Mouse (Mus musculus) T-helper 1 cell (primary cell): ENCODE data around the gene Cep19.
"Not testable (repeated sequence)": the region's sequence is repeated elsewhere in the genome, so short reads cannot be mapped to it uniquely, and the experiment has no call there.

Source experiments
- in situ Hi-C: fragments of 300-600 bp; cut with MboI, MseI; formaldehyde crosslinking; loops from one replicate; pipeline ENCODE4 v1.15.1; 2025; ENCODE audit warnings: high pct_unique_total_duplicates

The Cep19 gene

DNA sequence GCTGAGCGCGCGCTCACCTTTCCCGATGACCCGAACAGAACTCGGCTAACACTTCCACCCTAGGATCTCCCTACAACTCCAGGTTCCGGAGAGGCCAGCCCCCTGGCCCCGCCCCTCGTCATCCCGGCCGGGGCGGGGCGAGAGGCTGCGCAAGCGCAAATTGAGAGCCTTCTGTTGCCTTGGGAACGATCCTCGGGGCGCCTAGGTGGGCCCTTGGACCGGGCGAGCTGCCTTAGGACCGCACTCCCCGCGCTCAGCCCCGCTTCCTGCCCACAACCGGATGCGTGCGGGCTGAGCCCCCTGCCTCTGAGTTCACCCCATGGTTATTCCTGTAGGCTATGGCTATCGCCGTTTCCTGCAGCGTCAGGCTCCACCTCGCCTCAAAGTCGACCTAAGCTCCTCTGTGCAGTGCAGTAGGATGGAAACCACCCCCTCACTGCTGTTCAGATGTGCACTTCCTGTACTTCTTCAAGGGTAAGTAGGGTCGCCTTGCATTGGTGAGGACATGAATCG, at the start of gene Cep19, which contains the start of gene Pigx:
TSS of gene Cep19 (plus strand) at position 163 of the 513 bp plus-strand sequence.
TSS of gene Pigx (minus strand) at position 103 of the 513 bp plus-strand sequence.
- in situ Hi-C loops = no loop called here

GRCm38 (mm10) chr16:32058817-32059216, 40.8 kb upstream of the Cep19 start:
- in situ Hi-C loops = no loop called here

DNA sequence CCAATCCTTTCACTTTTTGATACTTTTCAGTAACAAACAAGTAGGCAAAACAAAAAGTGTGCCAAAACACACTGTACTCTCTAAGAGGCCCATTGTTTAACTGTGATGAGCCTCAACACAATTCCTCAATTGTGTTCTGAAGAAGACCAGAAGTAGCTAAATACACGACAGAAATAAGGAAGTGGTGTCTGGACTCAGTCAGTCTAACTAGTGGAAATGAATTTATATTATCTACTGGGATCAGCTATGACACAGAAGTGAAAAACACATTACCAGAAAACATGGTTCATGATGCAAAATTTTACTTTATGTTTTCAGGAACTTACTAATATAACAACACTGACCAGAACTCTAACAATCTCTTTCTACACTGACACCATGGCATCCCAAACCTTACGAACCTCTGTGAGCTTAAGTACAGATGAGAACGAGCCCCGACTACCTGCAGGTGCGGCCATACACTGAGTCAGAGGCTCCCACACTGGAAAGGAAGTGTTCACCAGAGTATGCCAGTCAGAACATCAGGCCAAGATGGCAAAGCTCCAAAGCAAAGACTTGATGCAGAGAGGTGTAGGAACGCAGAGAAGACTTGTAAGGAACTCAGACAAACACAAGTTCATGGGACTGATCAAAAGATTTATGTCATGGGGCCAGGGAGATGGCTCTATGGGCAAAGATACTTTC, 39.6 kb upstream of the Cep19 start:
- in situ Hi-C loops = no loop called here

- in situ Hi-C loops = no loop called here
Measured at GRCm38 (mm10) chr16:32062226-32062625, 37.4 kb upstream of the Cep19 start.

GRCm38 (mm10) chr16:32063900-32064299, 35.7 kb upstream of the Cep19 start:
- in situ Hi-C loops = no loop called here

- in situ Hi-C loops = no loop called here
Measured at GRCm38 (mm10) chr16:32066899-32067298, 32.7 kb upstream of the Cep19 start.

DNA sequence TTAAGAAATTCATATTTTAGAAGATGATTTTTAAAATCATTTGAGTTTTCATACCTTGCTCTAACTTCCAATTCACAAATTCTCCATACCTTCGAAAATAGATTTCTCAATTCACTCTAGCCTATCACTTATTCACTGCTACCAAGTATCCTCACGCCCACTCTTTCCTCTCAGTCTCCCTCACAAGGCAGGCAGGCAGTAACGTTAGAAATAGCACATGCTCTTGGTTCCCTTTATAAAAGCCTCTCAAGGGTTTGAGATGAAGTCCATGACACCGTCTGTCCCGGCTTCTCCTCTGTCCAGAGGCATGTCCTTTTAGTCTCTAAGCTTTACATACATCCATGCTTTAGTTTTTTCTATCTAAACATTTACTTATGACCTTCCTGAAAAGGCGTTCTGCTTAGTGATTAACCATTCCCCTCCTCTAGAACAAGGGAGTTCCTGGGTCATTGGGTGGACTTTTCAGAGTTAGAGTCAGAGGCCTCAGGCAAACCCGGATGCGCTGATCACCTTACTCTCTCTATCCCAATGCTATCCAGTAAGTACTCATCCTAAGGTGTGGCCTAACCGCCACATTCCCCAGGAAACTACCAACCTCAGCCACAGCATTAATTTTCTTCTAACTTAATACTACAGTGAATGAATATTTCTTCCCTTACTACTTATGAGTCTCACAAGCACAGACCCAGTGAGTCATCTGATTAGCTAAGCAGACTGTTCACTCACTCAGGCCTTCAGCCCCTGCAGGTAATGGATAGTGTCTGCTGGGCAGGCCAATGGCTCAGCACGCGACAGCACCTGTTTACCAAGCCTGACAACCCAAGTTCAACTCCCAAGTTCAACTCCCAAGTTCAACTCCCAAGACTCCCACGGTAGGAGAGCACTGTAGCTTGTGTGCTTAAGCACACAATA, 31.0 kb upstream of the Cep19 start:
- in situ Hi-C loops = no loop called here

- in situ Hi-C loops = not testable (repeated sequence)
Measured at GRCm38 (mm10) chr16:32070070-32070469, 29.5 kb upstream of the Cep19 start.

GRCm38 (mm10) chr16:32075762-32076161, 23.8 kb upstream of the Cep19 start:
- in situ Hi-C loops = no loop called here

GRCm38 (mm10) chr16:32076406-32076805, 23.2 kb upstream of the Cep19 start:
- in situ Hi-C loops = no loop called here

- in situ Hi-C loops = no loop called here
Measured at GRCm38 (mm10) chr16:32077648-32078407, 21.8 kb upstream of the Cep19 start.

- in situ Hi-C loops = no loop called here
Measured at GRCm38 (mm10) chr16:32078408-32078990, 21.1 kb upstream of the Cep19 start.

DNA sequence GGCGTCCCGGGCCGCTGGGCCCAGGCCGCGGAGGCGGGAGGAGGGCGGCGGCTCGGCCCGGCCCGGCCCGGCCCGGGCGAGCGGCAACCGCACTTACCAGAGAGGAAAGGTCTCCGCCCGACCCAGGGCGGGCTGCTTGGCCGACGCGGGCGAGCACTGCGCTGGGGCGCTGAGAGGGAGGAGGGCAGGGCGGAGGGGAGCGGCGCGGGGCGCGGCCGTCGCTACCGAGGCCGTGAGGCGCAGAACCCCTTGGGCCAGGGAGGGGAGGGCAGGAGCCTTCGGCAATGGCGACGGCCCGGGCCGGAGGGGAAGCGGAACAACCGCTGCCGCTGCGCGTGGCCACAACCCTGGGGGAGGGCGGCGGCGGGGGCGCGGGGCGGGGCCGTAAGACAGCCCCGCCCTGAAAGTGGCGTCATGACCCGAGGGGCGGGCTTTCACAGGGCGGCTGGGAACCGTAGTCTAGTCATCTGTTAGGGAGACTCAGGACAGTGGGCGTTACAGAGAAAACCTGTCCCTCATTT, 20.5 kb upstream of the Cep19 start, which contains the start of gene Pak2:
TSS of gene Pak2 (minus strand) at position 352 of the 521 bp plus-strand sequence.
- in situ Hi-C loops = no loop called here

DNA sequence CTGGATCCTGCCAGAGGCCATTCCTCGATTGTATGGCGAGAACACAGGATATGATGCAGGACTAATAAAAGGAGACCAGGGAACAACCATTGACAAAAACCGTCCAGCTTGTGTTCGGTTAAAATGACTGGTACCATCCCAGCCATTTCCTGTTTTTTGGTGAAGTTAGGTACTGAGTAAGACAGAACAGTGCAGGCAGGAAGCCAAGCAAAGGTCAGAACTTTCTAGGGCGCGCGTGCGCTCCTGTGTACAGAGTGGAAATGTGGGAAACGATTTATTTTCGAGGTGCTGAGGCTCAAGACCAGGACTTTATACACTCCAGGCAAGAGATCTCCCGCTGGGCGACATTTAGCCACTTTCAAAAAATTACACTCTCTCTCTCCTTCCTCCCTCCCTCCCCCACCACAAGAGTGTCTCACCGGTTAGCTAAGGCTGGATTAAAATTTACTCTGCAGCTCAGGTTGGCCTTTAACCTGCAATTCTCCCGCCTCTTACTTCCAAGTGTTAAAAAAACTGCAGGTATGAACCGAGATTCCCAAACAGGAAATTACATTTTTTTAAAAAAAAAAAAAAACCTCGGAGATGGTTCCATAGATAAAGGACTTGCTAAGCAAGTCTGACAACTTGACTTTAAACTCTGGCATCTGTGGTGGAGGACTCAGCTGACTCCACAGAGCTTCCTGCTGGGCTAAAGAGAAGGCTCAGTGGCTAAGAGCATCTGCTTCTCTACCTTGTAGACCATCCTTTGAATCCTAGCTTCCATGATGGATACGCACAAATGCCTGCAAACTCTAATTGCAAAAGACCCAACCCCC, 11.8 kb upstream of the Cep19 start:
- in situ Hi-C loops = no loop called here

GRCm38 (mm10) chr16:32091466-32091865, 8.1 kb upstream of the Cep19 start:
- in situ Hi-C loops = no loop called here

DNA sequence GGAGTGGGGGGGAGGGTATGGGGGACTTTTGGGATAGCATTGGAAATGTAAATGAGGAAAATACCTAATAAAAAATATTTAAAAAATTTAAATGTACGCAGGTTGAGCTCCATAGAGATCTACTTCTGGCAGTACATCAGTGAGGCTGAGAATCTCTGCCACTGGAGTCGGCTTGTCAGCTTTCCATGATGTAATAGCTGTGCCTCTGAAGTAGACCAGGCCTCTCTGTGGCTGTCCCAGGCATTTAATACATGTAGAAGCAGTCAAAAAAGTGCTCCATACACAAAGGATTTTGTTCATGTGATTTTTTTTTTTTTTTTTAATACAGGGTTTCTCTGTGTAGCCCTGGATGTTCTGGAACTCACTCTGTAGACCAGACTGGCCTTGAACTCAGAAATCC, 1.8 kb upstream of the Cep19 start:
- in situ Hi-C loops = not testable (repeated sequence)

GRCm38 (mm10) chr16:32098897-32099637, 533 bp upstream of the Cep19 start:
- in situ Hi-C loops = no loop called here

- in situ Hi-C loops = no loop called here
Measured at GRCm38 (mm10) chr16:32102295-32102694, 2.7 kb downstream of the Cep19 start.

DNA sequence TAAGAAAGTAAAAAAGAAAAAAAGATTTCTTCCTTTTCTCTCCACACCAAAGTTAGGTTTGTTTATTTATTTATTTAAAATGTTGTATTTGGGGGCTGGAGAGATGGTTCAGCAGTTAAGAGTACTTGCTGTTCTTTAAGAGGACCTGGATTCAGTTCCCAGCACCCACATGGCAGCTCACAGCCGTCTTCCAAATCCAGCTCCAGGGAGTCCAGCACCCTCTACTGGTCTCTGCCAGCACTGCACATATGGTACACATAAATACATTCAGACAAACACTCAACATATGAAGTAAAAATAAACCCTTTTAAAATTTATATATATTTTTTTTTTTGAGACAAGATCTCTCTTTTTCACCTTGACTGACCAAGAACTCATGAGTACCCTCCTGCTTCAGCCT, 6.1 kb downstream of the Cep19 start:
- in situ Hi-C loops = no loop called here
